Mouse (Mus musculus) hematopoietic multipotent progenitor cell, adult 10-12 weeks (in vitro differentiated cells): ENCODE measurements around the gene B020031M17Rik. TPM values are rescaled to one million over a fixed set of nuclear protein-coding genes. Genes with fewer than 3 reads are reported as not detected.

ENCODE experiments used
- polyA plus RNA-seq: library from polyadenylated mRNA; stranded (reverse); fragments of >175 nt; gene quantifications from 2 replicates; pipeline ENCODE4 v1.2.3, GENCODE M21; 2012; ENCODE audit warnings: low replicate concordance

Gene B020031M17Rik
- not detected in 2 replicates for polyA plus RNA-seq

DNA sequence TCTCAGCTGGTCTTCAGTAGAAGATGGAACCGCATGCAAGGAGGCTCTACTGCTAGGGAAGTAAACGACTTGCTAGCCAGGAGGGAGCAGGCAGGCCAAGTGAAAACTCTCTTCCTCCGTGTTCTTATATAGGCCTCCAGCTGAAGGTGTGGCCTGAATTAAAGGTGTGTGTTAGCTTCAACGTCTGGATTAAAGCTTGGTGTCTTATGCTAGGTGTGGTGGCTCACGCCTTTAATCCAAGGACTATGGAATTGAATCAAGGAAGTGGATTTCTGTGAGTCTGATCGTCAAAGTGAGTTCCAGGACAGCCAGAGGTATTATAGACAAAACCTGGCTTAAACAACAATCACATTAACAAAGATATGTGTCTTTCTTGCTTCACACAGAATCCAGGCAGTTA, at the start of gene B020031M17Rik:
TSS of gene B020031M17Rik (minus strand) at position 101 of the 400 bp plus-strand sequence.

DNA sequence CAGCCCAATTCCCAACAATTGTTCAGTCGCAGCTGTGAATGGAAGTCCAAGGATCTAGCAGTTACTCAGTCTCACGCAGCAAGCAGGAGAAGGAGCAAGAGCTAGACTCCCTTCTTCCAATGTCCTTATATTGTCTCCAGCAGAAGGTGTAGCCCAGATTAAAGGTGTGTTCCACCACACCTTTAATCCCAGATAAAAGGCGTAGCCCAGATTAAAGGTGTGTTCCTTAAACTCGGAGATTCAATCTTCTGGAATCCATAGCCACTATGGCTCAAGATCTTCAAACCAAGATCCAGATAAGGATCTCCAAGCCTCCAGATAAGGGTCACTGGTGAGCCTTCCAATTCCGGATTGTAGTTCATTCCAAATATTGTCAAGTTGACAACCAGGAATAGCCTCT, 21.4 kb downstream of the B020031M17Rik start, which contains the start of gene Gm21761:
TSS of gene Gm21761 (minus strand) at position 101 of the 400 bp plus-strand sequence.

Other genes starting within 250 kb of the B020031M17Rik start
- gene Nim1k, start 194.9 kb downstream of the B020031M17Rik start, polyA plus RNA-seq, result 0.25 and 0.29 TPM in 2 replicates
- 25.1 and 70.8 TPM in 2 replicates for gene Zfp131, start 159.9 kb downstream of the B020031M17Rik start, polyA plus RNA-seq
- not detected in 2 replicates for gene AF067063, start 120.6 kb downstream of the B020031M17Rik start, polyA plus RNA-seq
- not detected in 2 replicates for gene D13Ertd608e, start 114.8 kb downstream of the B020031M17Rik start, polyA plus RNA-seq
- gene Tcstv1, start 56.0 kb downstream of the B020031M17Rik start, polyA plus RNA-seq, result not detected in 2 replicates
- gene Gm21761, start 21.5 kb downstream of the B020031M17Rik start, polyA plus RNA-seq, result not detected in 2 replicates
- gene Gm36079, start 76.2 kb upstream of the B020031M17Rik start, polyA plus RNA-seq, result 0.29 TPM in 1 of 2 replicates, not detected in the other
- gene Gm21188, start 101.4 kb upstream of the B020031M17Rik start, polyA plus RNA-seq, result 1.4 and 1.8 TPM in 2 replicates
- gene Gm20767, start 189.4 kb upstream of the B020031M17Rik start, polyA plus RNA-seq, result not detected in 2 replicates
- gene Gm21818, start 221.6 kb upstream of the B020031M17Rik start, polyA plus RNA-seq, result not detected in 2 replicates